Mouse (Mus musculus) liver, embryonic 14.5 days (tissue): ENCODE measurements at regions not wholly inside any gene's neighbourhood (a gene's known extent, or its start where the extent isn't known, plus 50 kb on each side); places are given as distances from the start of the nearest gene placed in this dataset.

Experiments
- CTCF ChIP-seq: IDR thresholded peaks from 2 replicates; pipeline ENCODE4 v1.5.1; 2016; ENCODE audit warnings: antibody characterized with exemption, low read depth, control low read depth
- EP300 ChIP-seq: IDR thresholded peaks from 2 replicates; pipeline ENCODE4 v1.6.1; 2016; ENCODE audit warnings: antibody characterized with exemption, low read depth

DNA sequence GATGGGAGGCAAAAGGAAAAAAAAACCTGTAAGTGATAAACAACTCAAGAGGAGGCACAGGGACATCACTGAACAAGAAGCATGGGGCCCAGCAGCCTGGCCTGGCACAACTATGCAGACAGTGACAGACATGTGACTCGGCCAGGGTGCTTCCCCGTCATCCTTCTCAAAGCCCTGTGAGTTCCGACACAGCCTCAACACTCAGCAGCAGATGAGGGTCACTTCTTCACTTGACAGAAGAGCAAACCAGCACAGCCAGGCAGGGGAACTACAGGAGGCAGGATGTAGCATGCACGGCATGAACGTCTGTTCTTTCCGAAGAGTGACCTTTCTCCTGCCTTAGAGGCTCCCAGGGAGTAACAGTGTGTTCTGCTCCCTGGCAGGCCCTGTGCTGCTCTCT, 129.2 kb downstream of the Plpp3 start:
- TF ChIP-seq EP300, result no peak
- TF ChIP-seq CTCF, result no peak
